Mouse (Mus musculus): ENCODE measurements around the gene Olfr745. TPM values are rescaled to one million over a fixed set of nuclear protein-coding genes. Genes with fewer than 3 reads are reported as not detected.

Gene Olfr745
- polyA plus RNA-seq (2012) = not detected in 2 replicates

GRCm38 (mm10) chr14:50639088-50639487 lies at the start of gene Olfr745:
TSS of gene Olfr745 (plus strand) at chr14:50639388.
- TF ChIP-seq GATA1 (IDR thresholded peaks at IDR 0.05; ENCODE audit: low read length) = no peak
- no peak for TF ChIP-seq TAL1 (IDR thresholded peaks at IDR 0.05; ENCODE audit: low read length)

GRCm38 (mm10) chr14:50614579-50614978 lies 24.6 kb upstream of the Olfr745 start, which contains the start of gene Olfr744:
TSS of gene Olfr744 (plus strand) at chr14:50614879.
- H3K4me1 ChIP-seq (ENCODE audit: control insufficient read depth) = no peaks in the 10 kb centered on the region
- no peaks in the 10 kb centered on the region for H3K27me3 ChIP-seq (ENCODE audit: control insufficient read depth)
- no peak for TF ChIP-seq GATA1 (IDR thresholded peaks at IDR 0.05; ENCODE audit: low read length)
- TF ChIP-seq TAL1 (IDR thresholded peaks at IDR 0.05; ENCODE audit: low read length) = no peak
- peaks cover 2% of the 10 kb centered on the region; the same call in 1 of the 2 replicates for H3K9me3 ChIP-seq (ENCODE audit: control insufficient read depth, low read length)
- no peak within 1 kb of the TSS for H3K4me3 ChIP-seq (replicated peaks)
- H3K36me3 ChIP-seq (ENCODE audit: control insufficient read depth) = no peaks in the 10 kb centered on the region

More at GRCm38 (mm10) chr14:50639088-50639487, at the start of gene Olfr745:
- no peak within 1 kb of the TSS for H3K4me3 ChIP-seq (replicated peaks)
- H3K4me1 ChIP-seq (ENCODE audit: control insufficient read depth) = no peaks in the 10 kb centered on the region
- no peaks in the 10 kb centered on the region for H3K36me3 ChIP-seq (ENCODE audit: control insufficient read depth)
- H3K9me3 ChIP-seq (ENCODE audit: control insufficient read depth, low read length) = no peaks in the 10 kb centered on the region
- no peaks in the 10 kb centered on the region for H3K27me3 ChIP-seq (ENCODE audit: control insufficient read depth)

GRCm38 (mm10) chr14:50646783-50647182 lies 7.6 kb downstream of the Olfr745 start, which contains the start of gene Olfr746:
TSS of gene Olfr746 (plus strand) at chr14:50647083.
- no peaks in the 10 kb centered on the region for H3K36me3 ChIP-seq (ENCODE audit: control insufficient read depth)
- H3K9me3 ChIP-seq (ENCODE audit: control insufficient read depth, low read length) = no peaks in the 10 kb centered on the region
- H3K4me3 ChIP-seq (replicated peaks) = no peak within 1 kb of the TSS
- H3K27me3 ChIP-seq (ENCODE audit: control insufficient read depth) = no peaks in the 10 kb centered on the region
- TF ChIP-seq GATA1 (IDR thresholded peaks at IDR 0.05; ENCODE audit: low read length) (no peak), TAL1 (IDR thresholded peaks at IDR 0.05; ENCODE audit: low read length) (no peak)
- no peaks in the 10 kb centered on the region for H3K4me1 ChIP-seq (ENCODE audit: control insufficient read depth)

DNA sequence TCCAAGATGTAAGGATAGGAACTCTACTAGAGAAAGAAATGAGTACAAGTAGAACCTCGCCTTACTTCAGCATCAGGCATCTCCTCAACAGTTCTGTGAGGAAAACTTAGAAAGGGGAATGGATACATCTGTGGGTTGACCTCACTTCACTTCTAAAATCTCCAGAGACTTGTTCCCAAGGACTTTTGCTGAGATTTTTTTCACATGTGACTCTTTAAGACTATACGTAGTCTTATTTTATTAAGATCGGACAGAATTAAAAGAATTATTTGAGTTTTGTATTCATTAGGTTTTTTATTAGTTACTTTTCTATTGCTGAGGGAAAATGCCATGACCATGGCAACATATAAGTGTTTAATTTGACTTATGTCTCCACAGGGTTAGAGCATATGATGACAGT lies 53.9 kb downstream of the Olfr745 start, which contains the start of gene Olfr747:
TSS of gene Olfr747 (minus strand) at position 101 of the 400 bp plus-strand sequence.
- no peaks in the 10 kb centered on the region for H3K9me3 ChIP-seq (ENCODE audit: control insufficient read depth, low read length)
- no peak within 1 kb of the TSS for H3K4me3 ChIP-seq (replicated peaks)
- TF ChIP-seq GATA1 (IDR thresholded peaks at IDR 0.05; ENCODE audit: low read length) (no peak), TAL1 (IDR thresholded peaks at IDR 0.05; ENCODE audit: low read length) (no peak)
- no peaks in the 10 kb centered on the region for H3K36me3 ChIP-seq (ENCODE audit: control insufficient read depth)
- no peaks in the 10 kb centered on the region for H3K4me1 ChIP-seq (ENCODE audit: control insufficient read depth)
- no peaks in the 10 kb centered on the region for H3K27me3 ChIP-seq (ENCODE audit: control insufficient read depth)

Other genes starting within 250 kb of the Olfr745 start
- gene Olfr738, start 231.8 kb upstream of the Olfr745 start, polyA plus RNA-seq (2012) = 0.05 TPM in 1 of 2 replicates, not detected in the other
- gene Olfr739, start 220.8 kb upstream of the Olfr745 start, polyA plus RNA-seq (2012) = not detected in 2 replicates
- not detected in 2 replicates for gene Olfr740, start 193.8 kb upstream of the Olfr745 start, polyA plus RNA-seq (2012)
- not detected in 2 replicates for gene Olfr741, start 166.7 kb upstream of the Olfr745 start, polyA plus RNA-seq (2012)
- gene Olfr742, start 135.8 kb upstream of the Olfr745 start, polyA plus RNA-seq (2012) = not detected in 2 replicates
- gene Olfr743, start 117.5 kb upstream of the Olfr745 start, polyA plus RNA-seq (2012) = not detected in 2 replicates
- gene Olfr744, start 24.5 kb upstream of the Olfr745 start, polyA plus RNA-seq (2012) = not detected in 2 replicates
- gene Olfr746, start 7.7 kb downstream of the Olfr745 start, polyA plus RNA-seq (2012) = not detected in 2 replicates
- not detected in 2 replicates for gene Olfr747, start 53.8 kb downstream of the Olfr745 start, polyA plus RNA-seq (2012)
- gene Olfr748, start 68.0 kb downstream of the Olfr745 start, polyA plus RNA-seq (2012) = not detected in 2 replicates
- 0.03 TPM in 1 of 2 replicates, not detected in the other for gene Olfr749, start 105.7 kb downstream of the Olfr745 start, polyA plus RNA-seq (2012)
- gene Ttc5, start 146.1 kb downstream of the Olfr745 start, polyA plus RNA-seq (2012) = 0.35 and 0.69 TPM in 2 replicates
- gene Ccnb1ip1, start 168.3 kb downstream of the Olfr745 start, polyA plus RNA-seq (2012) = 0.06 and 0.08 TPM in 2 replicates
- 0.41 and 0.54 TPM in 2 replicates for gene Parp2, start 168.5 kb downstream of the Olfr745 start, polyA plus RNA-seq (2012)
- 0.05 TPM in 1 of 2 replicates, not detected in the other for gene Tep1, start 231.2 kb downstream of the Olfr745 start, polyA plus RNA-seq (2012)